ENCODE assay signal across 8 mouse cellular contexts in the genomic region with DNA sequence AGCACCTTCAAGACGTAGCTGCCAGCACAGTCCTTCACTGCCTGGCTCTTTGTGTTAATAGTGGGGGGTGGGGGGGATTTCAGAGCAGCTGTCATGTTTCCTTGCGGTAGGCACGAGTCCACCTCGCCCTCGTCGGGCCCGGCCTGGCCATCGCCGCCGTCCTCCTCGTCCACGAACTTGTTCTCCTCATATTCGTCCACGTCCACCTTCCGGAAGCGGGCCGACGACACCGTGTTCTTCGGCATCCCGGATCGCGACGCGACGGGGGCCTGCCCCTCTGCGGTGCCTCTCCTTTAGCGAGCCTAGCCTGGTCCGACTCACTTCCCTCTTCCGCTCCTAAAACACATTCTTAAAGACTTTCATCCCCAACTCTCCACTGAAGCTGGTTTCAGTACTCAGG. TPM values are rescaled to one million over a fixed set of nuclear protein-coding genes. Genes with fewer than 3 reads are reported as not detected.
DNase-seq lines count a peak whose midpoint lies in the region; ATAC-seq and TF ChIP-seq lines count a peak whose summit lies in the region.

No protein-coding gene starts in this region.

- no peak for TF ChIP-seq EP300 in heart, postnatal 0 days (IDR thresholded peaks at IDR 0.05; ENCODE audit: low read depth)

- no peak for DNase-seq in hindbrain, embryonic 10.5 days (ENCODE audit: low spot score)
- no peak for DNase-seq in hindbrain, embryonic 11.5 days (ENCODE audit: low spot score)
- DNase-seq in heart, postnatal 0 days (ENCODE audit: low spot score): no peak
- no peak for DNase-seq in embryo, embryonic 11 days
- no peak for DNase-seq in left cerebral cortex, adult 8-10 months (ENCODE audit: low spot score in 2 of 2)

- H3K27ac ChIP-seq in hindbrain, embryonic 10.5 days: no peak overlapping the region
- no peak overlapping the region for H3K27ac ChIP-seq in hindbrain, embryonic 11.5 days (ENCODE audit: low read depth, low read length)
- H3K27ac ChIP-seq in bone marrow macrophage, adult 2 months (ENCODE audit: insufficient read depth, low read depth, low read length): peak overlapping the region; percentile 92
- no peak overlapping the region for H3K27ac ChIP-seq in heart, postnatal 0 days (ENCODE audit: low read depth)
- H3K27ac ChIP-seq in liver, embryonic 12.5 days: no peak overlapping the region
- H3K27ac ChIP-seq in neural tube, embryonic 15.5 days (replicated peaks): no peak overlapping the region

- H3K4me1 ChIP-seq in hindbrain, embryonic 10.5 days (replicated peaks): no peaks in the 10 kb centered on the region; the same call in 1 of the 2 replicates
- no peaks in the 10 kb centered on the region for H3K4me1 ChIP-seq in hindbrain, embryonic 11.5 days (replicated peaks; ENCODE audit: control insufficient read depth, insufficient read depth, low read length)
- peaks cover 9% of the 10 kb centered on the region; the same call in 1 of the 2 replicates for H3K4me1 ChIP-seq in bone marrow macrophage, adult 2 months (ENCODE audit: control insufficient read depth, insufficient read depth, low read length)
- H3K4me1 ChIP-seq in heart, postnatal 0 days (ENCODE audit: control insufficient read depth, insufficient read depth): peaks cover 4% of the 10 kb centered on the region; the same call in 1 of the 2 replicates
- H3K4me1 ChIP-seq in liver, embryonic 12.5 days: peaks cover 6% of the 10 kb centered on the region; the same call in 1 of the 2 replicates
- peaks cover 3% of the 10 kb centered on the region; the same call in 1 of the 2 replicates for H3K4me1 ChIP-seq in neural tube, embryonic 15.5 days

- H3K36me3 ChIP-seq in hindbrain, embryonic 10.5 days: no peaks in the 10 kb centered on the region
- no peaks in the 10 kb centered on the region for H3K36me3 ChIP-seq in hindbrain, embryonic 11.5 days (ENCODE audit: control insufficient read depth, insufficient read depth, low read length)
- H3K36me3 ChIP-seq in heart, postnatal 0 days (replicated peaks; ENCODE audit: control insufficient read depth, insufficient read depth, low read length): no peaks in the 10 kb centered on the region
- H3K36me3 ChIP-seq in liver, embryonic 12.5 days: no peaks in the 10 kb centered on the region
- H3K36me3 ChIP-seq in neural tube, embryonic 15.5 days: no peaks in the 10 kb centered on the region

- no peak overlapping the region for H3K9ac ChIP-seq in hindbrain, embryonic 11.5 days (ENCODE audit: low read depth, low read length)
- H3K9ac ChIP-seq in heart, postnatal 0 days (replicated peaks; ENCODE audit: low read depth, low read length): 0 out of 2 replicates have a peak overlapping the region, but pooled peaks have one; percentile 5
- H3K9ac ChIP-seq in liver, embryonic 12.5 days: no peak overlapping the region
- H3K9ac ChIP-seq in neural tube, embryonic 15.5 days (replicated peaks): no peak overlapping the region

- H3K4me3 ChIP-seq in hindbrain, embryonic 10.5 days: 0 out of 2 replicates have a peak overlapping the region, but pooled peaks have one; percentile 16
- H3K4me3 ChIP-seq in hindbrain, embryonic 11.5 days (ENCODE audit: low read depth, low read length): no peak overlapping the region
- H3K4me3 ChIP-seq in bone marrow macrophage, adult 2 months (ENCODE audit: insufficient read depth, low read length): peak overlapping the region; percentile 55
- peak overlapping the region; percentile 28 for H3K4me3 ChIP-seq in heart, postnatal 0 days (ENCODE audit: low read depth, low read length)
- H3K4me3 ChIP-seq in liver, embryonic 12.5 days: peak overlapping the region; percentile 27
- H3K4me3 ChIP-seq in neural tube, embryonic 15.5 days (replicated peaks): no peak overlapping the region

- no peak for ATAC-seq in hindbrain, embryonic 11.5 days (ENCODE audit: low FRiP score)
- ATAC-seq in heart, postnatal 0 days (ENCODE audit: insufficient read depth, low read depth): no peak
- ATAC-seq in liver, embryonic 12.5 days: no peak
- ATAC-seq in neural tube, embryonic 15.5 days (ENCODE audit: low FRiP score): no peak

- WGBS in hindbrain, embryonic 10.5 days: 58% methylated on average over 30 of the region's 30 CpGs
- 58% methylated on average over 30 of the region's 30 CpGs for whole genome bisulfite sequencing in hindbrain, embryonic 11.5 days
- 57% methylated on average over 30 of the region's 30 CpGs for WGBS in heart, postnatal 0 days
- WGBS in liver, embryonic 12.5 days (ENCODE audit: insufficient replicate concordance): 46% methylated on average over 30 of the region's 30 CpGs
- WGBS in neural tube, embryonic 15.5 days: 71% methylated on average over 30 of the region's 30 CpGs

- no peaks in the 10 kb centered on the region for H3K9me3 ChIP-seq in hindbrain, embryonic 10.5 days
- H3K9me3 ChIP-seq in hindbrain, embryonic 11.5 days (ENCODE audit: control insufficient read depth, low read length): no peaks in the 10 kb centered on the region
- H3K9me3 ChIP-seq in heart, postnatal 0 days (replicated peaks; ENCODE audit: control insufficient read depth, low read length): no peaks in the 10 kb centered on the region
- no peaks in the 10 kb centered on the region for H3K9me3 ChIP-seq in liver, embryonic 12.5 days (replicated peaks)
- H3K9me3 ChIP-seq in neural tube, embryonic 15.5 days (replicated peaks): no peaks in the 10 kb centered on the region

- TF ChIP-seq POLR2A in bone marrow macrophage, adult 2 months (IDR thresholded peaks at IDR 0.05; ENCODE audit: borderline replicate concordance, low read depth, low read length): no peak

- H3K27me3 ChIP-seq in hindbrain, embryonic 10.5 days (ENCODE audit: insufficient read depth, poor library complexity, severe bottlenecking): no peaks in the 10 kb centered on the region
- H3K27me3 ChIP-seq in hindbrain, embryonic 11.5 days (ENCODE audit: control insufficient read depth, insufficient read depth, low read length): no peaks in the 10 kb centered on the region
- no peaks in the 10 kb centered on the region for H3K27me3 ChIP-seq in heart, postnatal 0 days (ENCODE audit: control insufficient read depth, insufficient read depth, low read length)
- 0 out of 2 replicates have a peak, but pooled peaks cover 3% of the 10 kb centered on the region for H3K27me3 ChIP-seq in liver, embryonic 12.5 days (replicated peaks)
- no peaks in the 10 kb centered on the region for H3K27me3 ChIP-seq in neural tube, embryonic 15.5 days (replicated peaks)

- no peak overlapping the region for H3K4me2 ChIP-seq in hindbrain, embryonic 11.5 days (replicated peaks; ENCODE audit: low read depth, low read length)
- peak overlapping the region; percentile 45 for H3K4me2 ChIP-seq in heart, postnatal 0 days (ENCODE audit: low read depth, low read length)
- peak overlapping the region; percentile 57 for H3K4me2 ChIP-seq in liver, embryonic 12.5 days
- H3K4me2 ChIP-seq in neural tube, embryonic 15.5 days: peak overlapping the region; percentile 38

- no peak for TF ChIP-seq CTCF in bone marrow macrophage, adult 2 months (IDR thresholded peaks at IDR 0.05; ENCODE audit: low read depth, low read length)
- TF ChIP-seq CTCF in heart, postnatal 0 days (IDR thresholded peaks at IDR 0.05; ENCODE audit: low read depth): no peak

RNA-seq across cellular contexts. Expression of a gene that starts 4.7 kb away (rescaled TPM):
- 26.2 and 31.1 TPM in 2 replicates for polyA plus RNA-seq in hindbrain, embryonic 10.5 days (2016; fragmentation: Nextera tagmentation; extraction: Ambion mirVana)
- 30.0 and 36.5 TPM in 2 replicates for polyA plus RNA-seq in hindbrain, embryonic 11.5 days (2014; fragmentation: Nextera tagmentation; extraction: Ambion mirVana)
- polyA plus RNA-seq in bone marrow macrophage, adult 2 months (2012; ENCODE audit: insufficient read depth, insufficient read length, missing spikeins): 13.8 and 17.2 TPM in 2 replicates
- 5.6 and 9.6 TPM in 2 replicates for total RNA-seq in heart, postnatal 0 days (2014; rRNA removed; ENCODE audit: low replicate concordance)
- polyA plus RNA-seq in heart, postnatal 0 days (2015; fragmentation: Nextera tagmentation; extraction: Ambion mirVana): 15.8 TPM in 2 replicates
- 16.1 and 17.0 TPM in 2 replicates for polyA plus RNA-seq in liver, embryonic 12.5 days (2016; fragmentation: Nextera tagmentation; extraction: Ambion mirVana)
- 32.5 and 35.8 TPM in 2 replicates for polyA plus RNA-seq in neural tube, embryonic 15.5 days (2015; fragmentation: Nextera tagmentation; extraction: Ambion mirVana)
- 10 to 100 TPM; 27.9 to 32.7 (median 30.1) TPM for total RNA-seq in left cerebral cortex, adult 8-10 months (2022)

Comparison
In these comparisons a context has a peak if more than half of its experiments do, and no peak if none do; other contexts are left out.
1. H3K4me3 ChIP-seq: peak in hindbrain, embryonic 10.5 days (single experiment), bone marrow macrophage, adult 2 months (single experiment), heart, postnatal 0 days (single experiment) and liver, embryonic 12.5 days (single experiment); none in hindbrain, embryonic 11.5 days (single experiment) and neural tube, embryonic 15.5 days (single experiment).